Mouse (Mus musculus) embryonic facial prominence, embryonic 11.5 days (tissue): Measurements from ENCODE around the gene Gm28539. TPM values are rescaled to one million over a fixed set of nuclear protein-coding genes. Genes with fewer than 3 reads are reported as not detected.
A peak's percentile ranks its signal among the peaks of the same experiment; 100 is the strongest.

ENCODE experiments used
- ATAC-seq: fragments of 200-750 bp; cut with Nextera tagmentation; replicated peaks from 2 replicates; pipeline ENCODE4 v1.8.0; 2017; ENCODE audit warnings: low read depth; ENCODE audit not compliant: insufficient number of reproducible peaks, low FRiP score, low TSS enrichment
- DNase-seq: peaks from one replicate; pipeline ENCODE4 v3.0.0-alpha.2; 2015; ENCODE audit warnings: low spot score
- H3K27ac ChIP-seq: fragments of 300-500 bp; sonication (generic); replicated peaks from 2 replicates; pipeline ENCODE4 v1.5.1; 2014; ENCODE audit warnings: mild to moderate bottlenecking, low read depth, low read length, control low read depth
- H3K27me3 ChIP-seq: fragments of 300-500 bp; sonication (generic); 2 replicates; pipeline ENCODE4 v1.6.1; 2014; ENCODE audit warnings: mild to moderate bottlenecking, low read length, moderate library complexity, mixed read lengths; ENCODE audit not compliant: control insufficient read depth, insufficient read depth
- H3K36me3 ChIP-seq: fragments of 300-500 bp; sonication (generic); replicated peaks from 2 replicates; pipeline ENCODE4 v1.6.1; 2014; ENCODE audit warnings: low read depth, mild to moderate bottlenecking, low read length, moderate library complexity, mixed read lengths; ENCODE audit not compliant: control insufficient read depth, insufficient read depth
- H3K4me1 ChIP-seq: fragments of 300-500 bp; sonication (generic); 2 replicates; pipeline ENCODE4 v1.6.1; 2014; ENCODE audit warnings: low read length, mixed read lengths; ENCODE audit not compliant: control insufficient read depth, insufficient read depth
- H3K4me2 ChIP-seq: fragments of 300-500 bp; sonication (generic); 2 replicates; pipeline ENCODE4 v1.6.1; 2014; ENCODE audit warnings: low read depth, mild to moderate bottlenecking, control low read depth, low read length, moderate library complexity
- H3K4me3 ChIP-seq: fragments of 300-500 bp; sonication (generic); 2 replicates; pipeline ENCODE4 v1.5.1; 2014; ENCODE audit warnings: low read depth, low read length, control low read depth
- H3K9ac ChIP-seq: fragments of 300-500 bp; sonication (generic); replicated peaks from 2 replicates; pipeline ENCODE4 v1.6.1; 2014; ENCODE audit warnings: mild to moderate bottlenecking, control low read depth, low read length
- H3K9me3 ChIP-seq: fragments of 300-500 bp; sonication (generic); replicated peaks from 2 replicates; pipeline ENCODE4 v1.6.1; 2016; ENCODE audit warnings: mild to moderate bottlenecking, low read length, inconsistent platforms, mixed read lengths; ENCODE audit not compliant: control insufficient read depth
- WGBS: fragments of 180-500 bp; shearing (Covaris S2); extraction: QIAGEN DNeasy Blood & Tissue Kit; methylation state at CpG from one replicate; pipeline ENCODE4 v1.1.7; 2014; 5-methylcytosine and 5-hydroxymethylcytosine counted together
- polyA plus RNA-seq: library from polyadenylated mRNA; unstranded; fragments of >200 nt; fragmentation: Nextera tagmentation; extraction: Ambion mirVana; gene quantifications from 2 replicates; pipeline ENCODE4 v1.2.1, GENCODE M21; 2014

Gene Gm28539
- polyA plus RNA-seq, 1 experiment from 2014 or later: not detected

DNA sequence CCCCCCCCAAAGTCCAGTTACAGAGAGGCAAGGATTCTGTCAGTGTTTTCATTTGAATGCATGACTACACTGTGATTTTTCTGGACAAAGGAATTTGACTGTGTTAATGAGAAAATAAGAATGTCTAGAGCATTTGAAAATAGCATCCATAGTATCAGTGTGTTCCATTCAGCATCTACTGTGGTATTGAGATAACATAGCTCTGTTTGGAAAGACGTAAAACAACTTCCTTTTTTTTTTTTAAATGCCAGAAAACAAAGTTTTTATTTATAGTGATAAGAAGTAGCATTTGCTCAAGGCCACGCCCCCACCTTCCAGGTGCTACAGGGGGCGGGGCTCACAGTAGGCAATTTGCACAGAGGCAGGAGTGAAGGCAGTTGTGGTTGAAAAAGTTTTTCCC lies 58.9 kb downstream of the Gm28539 start:
- Histone ChIP-seq H3K4me3 (no peak overlapping the region), H3K36me3 (no peaks in the 10 kb centered on the region), H3K27me3 (no peaks in the 10 kb centered on the region), H3K4me1 (no peaks in the 10 kb centered on the region), H3K27ac (no peak overlapping the region), H3K9me3 (no peaks in the 10 kb centered on the region), H3K4me2 (no peak overlapping the region), H3K9ac (no peak overlapping the region)
- no peak for ATAC-seq
- WGBS: 79% methylated on average over 3 of the region's 3 CpGs
- DNase-seq: no peak

DNA sequence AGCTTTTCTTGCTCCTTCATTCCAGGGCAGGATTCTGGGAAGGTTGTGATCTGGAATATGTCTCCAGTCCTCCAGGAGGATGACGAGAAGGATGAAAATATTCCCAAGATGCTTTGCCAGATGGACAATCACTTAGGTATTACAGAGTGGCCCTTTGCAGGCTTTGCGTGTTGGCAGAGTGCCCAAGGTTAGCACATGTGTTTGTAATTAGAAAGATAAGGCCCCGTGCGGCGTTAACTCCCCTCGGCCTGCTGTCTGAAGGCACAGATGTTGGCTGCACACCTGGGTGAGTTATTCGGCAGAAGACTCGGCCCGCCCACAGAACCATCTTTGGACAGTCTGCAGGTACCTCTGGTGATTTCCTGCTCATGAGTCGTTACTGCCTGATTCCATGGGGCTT lies 60.0 kb downstream of the Gm28539 start:
- no peak overlapping the region for H3K27ac ChIP-seq
- WGBS: 64% methylated on average over 10 of the region's 10 CpGs
- peak; percentile 8 for DNase-seq
- H3K4me1 ChIP-seq: no peaks in the 10 kb centered on the region
- H3K4me3 ChIP-seq: no peak overlapping the region
- no peak overlapping the region for H3K9ac ChIP-seq
- no peak overlapping the region for H3K4me2 ChIP-seq
- ATAC-seq: no peak
- no peaks in the 10 kb centered on the region for H3K36me3 ChIP-seq
- no peaks in the 10 kb centered on the region for H3K9me3 ChIP-seq
- H3K27me3 ChIP-seq: no peaks in the 10 kb centered on the region

DNA sequence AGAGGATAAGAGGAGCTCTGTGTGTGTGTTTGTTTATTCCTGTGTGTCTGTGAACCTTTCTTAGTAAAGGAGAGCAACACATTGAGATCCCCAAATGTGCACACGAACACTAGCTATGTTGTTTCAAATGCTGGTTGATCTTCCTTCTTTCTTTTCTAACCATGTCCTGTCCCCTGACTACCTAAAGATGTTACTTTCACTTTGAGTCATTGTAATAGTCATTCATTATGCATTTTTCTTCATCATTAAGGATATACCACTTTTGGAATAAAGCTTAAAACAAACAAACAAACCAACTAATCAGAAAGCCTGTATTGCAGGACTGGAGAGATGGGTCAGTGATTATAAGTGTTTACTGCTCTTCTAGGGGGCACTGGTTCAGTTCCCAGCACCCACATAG lies 69.3 kb downstream of the Gm28539 start:
- 90% methylated on average over 1 of the region's 1 CpGs for WGBS
- no peak overlapping the region for H3K27ac ChIP-seq
- H3K4me3 ChIP-seq: no peak overlapping the region
- H3K4me2 ChIP-seq: no peak overlapping the region
- H3K36me3 ChIP-seq: peaks cover 5% of the 10 kb centered on the region
- no peak for ATAC-seq
- DNase-seq: no peak
- no peaks in the 10 kb centered on the region for H3K27me3 ChIP-seq
- H3K9ac ChIP-seq: no peak overlapping the region
- H3K9me3 ChIP-seq: no peaks in the 10 kb centered on the region
- no peaks in the 10 kb centered on the region for H3K4me1 ChIP-seq

DNA sequence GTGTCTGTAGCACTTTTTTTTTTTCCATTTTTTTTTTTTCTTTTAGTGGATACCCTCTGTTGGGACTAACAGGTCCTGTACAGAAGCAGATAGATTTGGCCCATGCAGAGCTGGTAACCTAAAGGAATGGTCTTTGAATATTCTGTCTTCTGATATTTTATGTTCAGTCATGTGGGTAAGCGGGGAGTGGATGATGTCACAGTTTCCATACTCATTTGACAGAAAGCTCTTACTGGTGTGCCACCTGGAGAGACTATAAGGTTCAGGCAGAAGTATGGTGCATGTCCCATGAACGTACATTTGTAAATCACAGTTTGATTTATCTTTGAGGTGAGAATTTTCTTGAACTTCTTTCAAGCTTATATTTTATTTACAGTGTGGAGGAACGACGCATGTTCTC lies 79.7 kb downstream of the Gm28539 start:
- DNase-seq: no peak
- peaks cover 4% of the 10 kb centered on the region for H3K36me3 ChIP-seq
- H3K27me3 ChIP-seq: no peaks in the 10 kb centered on the region
- 98% methylated on average over 4 of the region's 4 CpGs for WGBS
- no peak overlapping the region for H3K9ac ChIP-seq
- H3K4me3 ChIP-seq: no peak overlapping the region
- no peaks in the 10 kb centered on the region for H3K9me3 ChIP-seq
- no peak overlapping the region for H3K4me2 ChIP-seq
- H3K27ac ChIP-seq: no peak overlapping the region
- no peaks in the 10 kb centered on the region for H3K4me1 ChIP-seq
- ATAC-seq: no peak

DNA sequence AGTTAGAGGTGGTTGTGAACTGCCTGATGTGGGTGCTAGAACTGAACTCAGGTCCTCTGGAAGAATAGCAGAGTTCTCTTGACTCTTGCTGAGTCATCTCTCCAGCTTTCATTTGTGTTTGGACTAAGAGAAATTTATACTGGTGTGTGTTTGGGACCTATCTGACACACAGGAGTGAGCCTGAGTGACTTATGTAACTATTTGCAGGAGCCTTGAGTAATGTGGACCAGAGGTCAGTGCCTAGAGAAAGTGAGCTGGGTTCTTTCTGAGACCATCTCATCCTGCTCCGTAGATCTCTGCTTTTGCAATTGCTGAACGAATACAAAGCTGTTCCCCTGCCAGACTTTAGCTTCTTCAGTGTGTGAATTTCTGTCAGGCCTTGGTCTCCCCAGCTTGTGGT lies 85.4 kb downstream of the Gm28539 start:
- no peak for DNase-seq
- peaks cover 16% of the 10 kb centered on the region for H3K36me3 ChIP-seq
- 93% methylated on average over 2 of the region's 2 CpGs for WGBS

DNA sequence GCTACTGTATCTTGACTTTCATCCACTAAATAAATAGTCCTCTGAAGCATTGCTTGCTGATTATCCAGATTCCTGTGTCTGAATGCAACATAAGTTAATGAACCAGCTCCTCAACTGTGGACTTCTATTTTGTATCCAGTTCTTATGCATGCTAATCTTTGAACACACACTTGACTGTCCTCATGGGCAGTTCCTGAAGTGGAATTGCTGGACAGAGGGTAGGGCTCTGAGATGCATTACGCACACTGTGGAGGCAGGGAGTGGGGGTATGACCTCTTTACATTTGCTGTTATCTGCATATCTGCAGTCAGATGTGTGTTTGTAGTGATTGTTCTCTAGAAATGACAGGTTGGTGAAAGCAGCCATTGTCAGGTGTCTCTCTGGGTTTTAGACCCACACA lies 91.6 kb downstream of the Gm28539 start:
- WGBS: 100% methylated on average over 1 of the region's 1 CpGs
- H3K4me2 ChIP-seq: no peak overlapping the region
- DNase-seq (no peak), ATAC-seq (no peak)
- H3K27ac ChIP-seq: no peak overlapping the region
- H3K4me1 ChIP-seq: no peaks in the 10 kb centered on the region
- H3K9ac ChIP-seq: no peak overlapping the region
- no peaks in the 10 kb centered on the region for H3K27me3 ChIP-seq
- H3K36me3 ChIP-seq: peaks cover 12% of the 10 kb centered on the region
- H3K4me3 ChIP-seq: no peak overlapping the region
- no peaks in the 10 kb centered on the region for H3K9me3 ChIP-seq

More for the DNA sequence above, 85.4 kb downstream of the Gm28539 start:
- no peak for ATAC-seq
- H3K4me3 ChIP-seq: no peak overlapping the region
- no peaks in the 10 kb centered on the region for H3K9me3 ChIP-seq
- H3K4me1 ChIP-seq: no peaks in the 10 kb centered on the region
- no peaks in the 10 kb centered on the region for H3K27me3 ChIP-seq
- H3K4me2 ChIP-seq: no peak overlapping the region
- H3K27ac ChIP-seq: no peak overlapping the region
- no peak overlapping the region for H3K9ac ChIP-seq

DNA sequence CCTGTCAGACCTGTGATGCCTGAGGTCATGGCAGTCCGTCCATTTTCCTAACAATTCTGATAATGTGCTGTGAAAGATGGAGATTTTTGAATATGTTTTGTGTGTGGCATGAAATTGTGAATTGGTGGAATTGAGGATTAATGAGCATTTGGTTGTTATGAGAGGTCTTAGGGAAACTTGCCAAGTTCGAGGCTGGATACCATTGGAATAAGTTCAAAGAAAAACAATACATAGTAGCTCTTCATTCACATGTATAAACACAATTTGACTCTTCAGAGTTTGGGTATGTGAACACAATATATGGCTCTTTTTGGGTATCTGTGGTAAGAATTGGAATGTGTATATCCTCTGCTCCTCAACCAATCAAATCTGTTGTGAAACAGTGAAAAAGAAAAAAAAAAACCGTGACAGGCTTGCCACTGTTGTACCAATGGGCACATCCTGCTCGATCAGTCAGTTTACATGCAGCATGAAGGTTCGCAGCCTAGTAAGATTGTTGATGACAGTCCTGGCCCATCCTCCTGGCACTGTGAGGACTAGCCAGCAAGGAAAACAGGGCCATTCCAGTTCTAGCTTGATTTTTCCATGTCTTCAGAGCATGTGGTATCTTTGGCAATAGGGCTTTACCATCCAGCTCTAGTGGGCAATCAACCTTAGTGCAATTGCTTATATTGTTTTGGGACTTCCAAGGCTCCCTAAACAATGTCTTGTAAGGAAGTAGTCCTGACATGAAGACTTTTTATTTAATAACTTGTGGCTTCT lies 102.1 kb downstream of the Gm28539 start:
- Histone ChIP-seq H3K27me3 (no peaks in the 10 kb centered on the region), H3K4me2 (no peak overlapping the region), H3K4me1 (no peaks in the 10 kb centered on the region), H3K9ac (no peak overlapping the region), H3K9me3 (no peaks in the 10 kb centered on the region), H3K27ac (no peak overlapping the region), H3K4me3 (no peak overlapping the region), H3K36me3 (peaks cover 2% of the 10 kb centered on the region)
- ATAC-seq (no peak), DNase-seq (no peak)
- WGBS: 83% methylated on average over 5 of the region's 5 CpGs

DNA sequence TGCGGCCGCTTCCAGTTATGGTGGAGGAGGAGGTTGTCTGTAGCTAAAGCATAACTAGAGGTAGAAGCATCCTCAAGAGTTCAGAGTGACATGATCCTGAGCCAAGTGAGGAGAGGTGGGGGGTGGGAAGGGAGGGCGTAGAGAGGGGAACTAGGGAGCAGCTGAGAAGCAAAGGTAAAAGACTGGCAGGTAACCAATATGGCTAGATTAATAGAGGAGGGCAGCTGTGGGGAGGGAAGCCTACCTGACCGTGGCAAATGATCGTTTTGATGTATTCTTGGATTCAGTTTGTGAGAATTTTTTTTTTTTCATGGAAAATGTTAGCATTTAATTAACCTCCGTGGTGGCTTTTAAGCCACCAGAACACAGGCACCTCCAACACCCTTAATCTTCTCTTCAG lies 107.5 kb downstream of the Gm28539 start:
- no peaks in the 10 kb centered on the region for H3K9me3 ChIP-seq
- peaks cover 9% of the 10 kb centered on the region for H3K36me3 ChIP-seq
- 95% methylated on average over 6 of the region's 6 CpGs for WGBS
- H3K27me3 ChIP-seq: no peaks in the 10 kb centered on the region
- no peak overlapping the region for H3K4me3 ChIP-seq
- DNase-seq: no peak
- H3K4me2 ChIP-seq: no peak overlapping the region
- no peak for ATAC-seq
- no peaks in the 10 kb centered on the region for H3K4me1 ChIP-seq
- H3K27ac ChIP-seq: no peak overlapping the region
- H3K9ac ChIP-seq: no peak overlapping the region
